Mouse (Mus musculus): ENCODE measurements around the gene Dcakd. TPM values are rescaled to one million over a fixed set of nuclear protein-coding genes. Genes with fewer than 3 reads are reported as not detected.

Dcakd gene
- polyA plus RNA-seq, 1 experiment from 2014 or later: 41.7 TPM

- H3K27ac ChIP-seq: no peak overlapping the region
- H3K36me3 ChIP-seq: peaks cover 46% of the 10 kb centered on the region
- H3K4me2 ChIP-seq: no peak overlapping the region
- 64% methylated on average over 5 of the region's 5 CpGs for WGBS (ENCODE audit: insufficient replicate concordance)
- H3K4me3 ChIP-seq: no peak overlapping the region
- no peak for ATAC-seq
- H3K9me3 ChIP-seq (replicated peaks): no peaks in the 10 kb centered on the region
- H3K9ac ChIP-seq: no peak overlapping the region
- peaks cover 40% of the 10 kb centered on the region for H3K4me1 ChIP-seq
- H3K27me3 ChIP-seq (replicated peaks): no peaks in the 10 kb centered on the region
Observed at GRCm38 (mm10) chr11:103001063-103001462, 27.1 kb downstream of the Dcakd start.

- Histone ChIP-seq H3K27ac (no peak overlapping the region), H3K9ac (no peak overlapping the region), H3K4me1 (peaks cover 34% of the 10 kb centered on the region), H3K9me3 (replicated peaks) (no peaks in the 10 kb centered on the region), H3K4me3 (no peak overlapping the region), H3K4me2 (no peak overlapping the region), H3K36me3 (peaks cover 56% of the 10 kb centered on the region), H3K27me3 (replicated peaks) (no peaks in the 10 kb centered on the region)
- 86% methylated on average over 16 of the region's 16 CpGs for WGBS (ENCODE audit: insufficient replicate concordance)
- ATAC-seq: no peak
Observed at GRCm38 (mm10) chr11:103000111-103000510, 28.0 kb downstream of the Dcakd start.

- Histone ChIP-seq H3K9ac (no peak overlapping the region), H3K27me3 (replicated peaks) (no peaks in the 10 kb centered on the region), H3K4me2 (peak overlapping the region; percentile 52), H3K36me3 (peaks cover 62% of the 10 kb centered on the region), H3K4me1 (peaks cover 30% of the 10 kb centered on the region), H3K9me3 (replicated peaks) (no peaks in the 10 kb centered on the region), H3K27ac (peak overlapping the region; percentile 68), H3K4me3 (no peak overlapping the region)
- WGBS (ENCODE audit: insufficient replicate concordance): 68% methylated on average over 14 of the region's 14 CpGs
- ATAC-seq: no peak
Observed at GRCm38 (mm10) chr11:102999317-102999970, 28.7 kb downstream of the Dcakd start.

- H3K9me3 ChIP-seq (replicated peaks): no peaks in the 10 kb centered on the region
- H3K36me3 ChIP-seq: peaks cover 69% of the 10 kb centered on the region
- H3K27me3 ChIP-seq (replicated peaks): no peaks in the 10 kb centered on the region
- H3K9ac ChIP-seq: peak overlapping the region; percentile 36; the same call in 1 of the 2 replicates
- peak overlapping the region; percentile 68 for H3K27ac ChIP-seq
- 13% methylated on average over 14 of the region's 14 CpGs for WGBS (ENCODE audit: insufficient replicate concordance)
- peak overlapping the region; percentile 52 for H3K4me2 ChIP-seq
- H3K4me1 ChIP-seq: peaks cover 30% of the 10 kb centered on the region
- H3K4me3 ChIP-seq: 0 out of 2 replicates have a peak overlapping the region, but pooled peaks have one; percentile 9
- peak; percentile 83 for ATAC-seq
Observed at GRCm38 (mm10) chr11:102998577-102999316, 29.4 kb downstream of the Dcakd start.

GRCm38 (mm10) chr11:102998254-102998576 is 29.9 kb downstream of the Dcakd start:
- 0 out of 2 replicates have a peak overlapping the region, but pooled peaks have one; percentile 9 for H3K4me3 ChIP-seq
- 27% methylated on average over 7 of the region's 7 CpGs for WGBS (ENCODE audit: insufficient replicate concordance)
- no peak for ATAC-seq
- H3K4me1 ChIP-seq: peaks cover 30% of the 10 kb centered on the region
- peaks cover 69% of the 10 kb centered on the region for H3K36me3 ChIP-seq
- peak overlapping the region; percentile 36; the same call in 1 of the 2 replicates for H3K9ac ChIP-seq
- peak overlapping the region; percentile 68 for H3K27ac ChIP-seq
- no peaks in the 10 kb centered on the region for H3K9me3 ChIP-seq (replicated peaks)
- 0 out of 2 replicates have a peak, but pooled peaks cover under 1% of the 10 kb centered on the region for H3K27me3 ChIP-seq (replicated peaks)
- H3K4me2 ChIP-seq: peak overlapping the region; percentile 52

- H3K4me1 ChIP-seq: peaks cover 30% of the 10 kb centered on the region
- H3K4me2 ChIP-seq: no peak overlapping the region
- H3K9me3 ChIP-seq (replicated peaks): no peaks in the 10 kb centered on the region
- no peak overlapping the region for H3K9ac ChIP-seq
- peaks cover 10% of the 10 kb centered on the region for H3K27me3 ChIP-seq (replicated peaks)
- peaks cover 65% of the 10 kb centered on the region for H3K36me3 ChIP-seq
- H3K4me3 ChIP-seq: no peak overlapping the region
- WGBS (ENCODE audit: insufficient replicate concordance): 90% methylated on average over 12 of the region's 12 CpGs
- ATAC-seq: no peak
- H3K27ac ChIP-seq: no peak overlapping the region
Observed at GRCm38 (mm10) chr11:102996991-102997770, 31.0 kb downstream of the Dcakd start.

- ATAC-seq: no peak
Observed at GRCm38 (mm10) chr11:102996385-102996784, 31.7 kb downstream of the Dcakd start.

GRCm38 (mm10) chr11:102994952-102995351 is 33.2 kb downstream of the Dcakd start:
- no peaks in the 10 kb centered on the region for H3K9me3 ChIP-seq (replicated peaks)
- WGBS (ENCODE audit: insufficient replicate concordance): 88% methylated on average over 18 of the region's 18 CpGs
- ATAC-seq: no peak
- no peak overlapping the region for H3K4me2 ChIP-seq
- H3K9ac ChIP-seq: no peak overlapping the region
- no peak overlapping the region for H3K4me3 ChIP-seq
- peaks cover 33% of the 10 kb centered on the region for H3K27me3 ChIP-seq (replicated peaks)
- H3K4me1 ChIP-seq: peaks cover 35% of the 10 kb centered on the region
- peaks cover 61% of the 10 kb centered on the region for H3K36me3 ChIP-seq
- H3K27ac ChIP-seq: no peak overlapping the region

More at GRCm38 (mm10) chr11:102996385-102996784, 31.7 kb downstream of the Dcakd start:
- H3K27ac ChIP-seq: no peak overlapping the region
- peaks cover 18% of the 10 kb centered on the region for H3K27me3 ChIP-seq (replicated peaks)
- peaks cover 65% of the 10 kb centered on the region for H3K36me3 ChIP-seq
- H3K9me3 ChIP-seq (replicated peaks): no peaks in the 10 kb centered on the region
- peaks cover 35% of the 10 kb centered on the region for H3K4me1 ChIP-seq
- H3K9ac ChIP-seq: no peak overlapping the region
- H3K4me2 ChIP-seq: no peak overlapping the region
- WGBS (ENCODE audit: insufficient replicate concordance): 85% methylated on average over 7 of the region's 7 CpGs
- no peak overlapping the region for H3K4me3 ChIP-seq

- peaks cover 49% of the 10 kb centered on the region for H3K36me3 ChIP-seq
- H3K27me3 ChIP-seq (replicated peaks): peaks cover 47% of the 10 kb centered on the region
- H3K4me3 ChIP-seq: no peak overlapping the region
- 61% methylated on average over 17 of the region's 17 CpGs for WGBS (ENCODE audit: insufficient replicate concordance)
- H3K9me3 ChIP-seq (replicated peaks): no peaks in the 10 kb centered on the region
- H3K4me1 ChIP-seq: peaks cover 27% of the 10 kb centered on the region
- no peak overlapping the region for H3K27ac ChIP-seq
- H3K9ac ChIP-seq: no peak overlapping the region
- ATAC-seq: no peak
- H3K4me2 ChIP-seq: no peak overlapping the region
Observed at GRCm38 (mm10) chr11:102993420-102994029, 34.6 kb downstream of the Dcakd start.

- Histone ChIP-seq H3K27me3 (replicated peaks) (peaks cover 53% of the 10 kb centered on the region), H3K4me3 (no peak overlapping the region), H3K9me3 (replicated peaks) (no peaks in the 10 kb centered on the region), H3K36me3 (peaks cover 43% of the 10 kb centered on the region), H3K9ac (no peak overlapping the region), H3K4me1 (peaks cover 21% of the 10 kb centered on the region), H3K4me2 (no peak overlapping the region), H3K27ac (no peak overlapping the region)
- 0 out of 2 replicates have a peak, but pooled peaks have one; percentile 10 for ATAC-seq
- WGBS (ENCODE audit: insufficient replicate concordance): 6% methylated on average over 5 of the region's 5 CpGs
Observed at GRCm38 (mm10) chr11:102992940-102993339, 35.2 kb downstream of the Dcakd start.

- H3K4me2 ChIP-seq: peak overlapping the region; percentile 28
- H3K4me1 ChIP-seq: peaks cover 14% of the 10 kb centered on the region
- 0 out of 2 replicates have a peak overlapping the region, but pooled peaks have one; percentile 5 for H3K9ac ChIP-seq
- peaks cover 64% of the 10 kb centered on the region for H3K27me3 ChIP-seq (replicated peaks)
- no peak overlapping the region for H3K27ac ChIP-seq
- no peaks in the 10 kb centered on the region for H3K9me3 ChIP-seq (replicated peaks)
- peaks cover 31% of the 10 kb centered on the region for H3K36me3 ChIP-seq
- ATAC-seq: peak; percentile 34; the same call in 1 of the 2 replicates
- 3% methylated on average over 16 of the region's 16 CpGs for WGBS (ENCODE audit: insufficient replicate concordance)
- no peak overlapping the region; the same call in 1 of the 2 replicates for H3K4me3 ChIP-seq
Observed at GRCm38 (mm10) chr11:102991681-102992080, 36.5 kb downstream of the Dcakd start.

Measured in liver, embryonic 12.5 days (tissue).